Mouse (Mus musculus): ENCODE results near the gene Cbx1. TPM values are rescaled to one million over a fixed set of nuclear protein-coding genes. Genes with fewer than 3 reads are reported as not detected.

Cbx1 gene
- total and polyA plus RNA-seq, 3 experiments, result 8.4 to 36.9 (median 34.8) TPM

DNA sequence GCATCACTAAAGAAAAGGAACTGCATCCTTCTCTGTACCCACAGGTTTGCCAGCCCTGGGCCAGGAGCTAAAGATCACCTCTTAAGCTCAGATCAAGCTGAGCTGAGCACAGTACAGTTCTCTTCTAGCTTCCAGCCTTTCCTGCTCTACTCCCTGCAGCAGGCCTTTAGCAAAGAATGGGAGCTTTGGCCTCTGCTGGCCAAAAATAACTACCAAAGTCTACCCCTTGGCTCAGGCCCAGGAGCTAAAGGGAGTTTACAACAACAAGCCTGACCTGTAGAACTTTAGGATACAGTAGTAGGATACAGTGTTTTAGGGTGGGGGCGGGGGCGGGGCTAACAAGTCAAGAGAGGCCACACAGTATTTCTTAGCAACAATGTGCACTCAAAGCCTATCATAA is 37.6 kb downstream of the Cbx1 start:
- no peak for TF ChIP-seq CTCF (IDR thresholded peaks at IDR 0.05)
- no peak for TF ChIP-seq EP300 (IDR thresholded peaks at IDR 0.05; ENCODE audit: insufficient read depth, low read depth, low read length)
- no peak for TF ChIP-seq POLR2A (IDR thresholded peaks at IDR 0.05; ENCODE audit: insufficient read depth, low read depth, low read length)
- Histone ChIP-seq H3K27ac (peak overlapping the region; percentile 99), H3K27me3 (ENCODE audit: control insufficient read depth, insufficient read depth, low read length) (no peaks in the 10 kb centered on the region), H3K4me1 (ENCODE audit: control insufficient read depth, insufficient read depth, low read length) (peaks cover 23% of the 10 kb centered on the region), H3K4me3 (peak overlapping the region; percentile 83), H3K36me3 (ENCODE audit: control insufficient read depth, insufficient read depth, low read length) (peaks cover 7% of the 10 kb centered on the region), H3K79me2 (replicated peaks; ENCODE audit: control insufficient read depth, insufficient read depth, low read length) (peaks cover 13% of the 10 kb centered on the region), H3K9ac (ENCODE audit: low read depth, low read length) (peak overlapping the region; percentile 55)
- intact Hi-C loops (cut with DNase I), result loop anchor here (5.0 kb wide), 1 partner anchor 141 kb away; no protein-coding TSS in a partner anchor
- DNase-seq, result peak; percentile 49 to 58
- WGBS, result 26% methylated on average over 2 of the region's 2 CpGs

GRCm38 (mm10) chr11:96827062-96827581 is 38.2 kb downstream of the Cbx1 start:
- Histone ChIP-seq H3K36me3 (ENCODE audit: control insufficient read depth, insufficient read depth, low read length) (peaks cover 7% of the 10 kb centered on the region), H3K27ac (peak overlapping the region; percentile 99), H3K4me1 (ENCODE audit: control insufficient read depth, insufficient read depth, low read length) (peaks cover 23% of the 10 kb centered on the region), H3K9ac (ENCODE audit: low read depth, low read length) (peak overlapping the region; percentile 48), H3K79me2 (replicated peaks; ENCODE audit: control insufficient read depth, insufficient read depth, low read length) (peaks cover 13% of the 10 kb centered on the region), H3K27me3 (ENCODE audit: control insufficient read depth, insufficient read depth, low read length) (no peaks in the 10 kb centered on the region), H3K4me3 (peak overlapping the region; percentile 83)
- peak; percentile 27 to 42 for DNase-seq
- TF ChIP-seq EP300 (IDR thresholded peaks at IDR 0.05; ENCODE audit: insufficient read depth, low read depth, low read length) (no peak), POLR2A (IDR thresholded peaks at IDR 0.05; ENCODE audit: insufficient read depth, low read depth, low read length) (no peak), CTCF (IDR thresholded peaks at IDR 0.05) (no peak)
- intact Hi-C loops (cut with DNase I), result loop anchor here (5.0 kb wide), 1 partner anchor 140 kb away; no protein-coding TSS in a partner anchor
- 24% methylated on average over 12 of the region's 12 CpGs for WGBS

- no peaks in the 10 kb centered on the region for H3K27me3 ChIP-seq (ENCODE audit: control insufficient read depth, insufficient read depth, low read length)
- peaks cover 13% of the 10 kb centered on the region for H3K79me2 ChIP-seq (replicated peaks; ENCODE audit: control insufficient read depth, insufficient read depth, low read length)
- peaks cover 7% of the 10 kb centered on the region for H3K36me3 ChIP-seq (ENCODE audit: control insufficient read depth, insufficient read depth, low read length)
- peaks cover 19% of the 10 kb centered on the region for H3K4me1 ChIP-seq (ENCODE audit: control insufficient read depth, insufficient read depth, low read length)
- 9% methylated on average over 9 of the region's 9 CpGs for WGBS
- peak overlapping the region; percentile 83 for H3K4me3 ChIP-seq
- H3K9ac ChIP-seq (ENCODE audit: low read depth, low read length), result peak overlapping the region; percentile 48
- DNase-seq, result peak in 1 of 2 experiments; percentile 45
- TF ChIP-seq CTCF (IDR thresholded peaks at IDR 0.05), result no peak
- no peak for TF ChIP-seq EP300 (IDR thresholded peaks at IDR 0.05; ENCODE audit: insufficient read depth, low read depth, low read length)
- no peak for TF ChIP-seq POLR2A (IDR thresholded peaks at IDR 0.05; ENCODE audit: insufficient read depth, low read depth, low read length)
- intact Hi-C loops (cut with DNase I), result loop anchor here (5.0 kb wide), 1 partner anchor 139 kb away; no protein-coding TSS in a partner anchor
- peak overlapping the region; percentile 99 for H3K27ac ChIP-seq
Observed at GRCm38 (mm10) chr11:96827917-96828316, 39.0 kb downstream of the Cbx1 start.

DNA sequence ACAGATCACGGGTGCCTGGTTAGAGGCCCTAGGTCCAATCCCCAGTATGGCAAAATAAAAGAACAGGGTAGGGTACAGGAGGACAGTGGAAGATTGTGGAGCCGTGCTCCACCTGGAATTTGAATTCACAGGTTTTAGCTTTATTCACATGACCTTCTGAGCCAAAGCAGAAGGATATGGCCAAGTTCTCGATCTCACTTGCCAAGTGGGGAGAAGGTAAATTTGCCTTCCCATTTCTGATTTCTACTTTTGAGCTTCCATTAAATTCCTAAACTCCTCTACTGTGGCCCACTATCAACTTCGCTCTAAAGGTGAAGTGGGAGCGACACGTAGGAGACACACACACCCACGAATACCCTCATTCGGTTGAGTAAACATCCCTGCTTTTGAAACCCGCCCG is 40.0 kb downstream of the Cbx1 start:
- TF ChIP-seq EP300 (IDR thresholded peaks at IDR 0.05; ENCODE audit: insufficient read depth, low read depth, low read length) (no peak), POLR2A (IDR thresholded peaks at IDR 0.05; ENCODE audit: insufficient read depth, low read depth, low read length) (no peak), CTCF (IDR thresholded peaks at IDR 0.05) (no peak)
- H3K4me3 ChIP-seq, result peak overlapping the region; percentile 83
- DNase-seq, result peak in 1 of 2 experiments; percentile 23
- peaks cover 16% of the 10 kb centered on the region for H3K4me1 ChIP-seq (ENCODE audit: control insufficient read depth, insufficient read depth, low read length)
- peak overlapping the region; percentile 95 for H3K9ac ChIP-seq (ENCODE audit: low read depth, low read length)
- H3K79me2 ChIP-seq (replicated peaks; ENCODE audit: control insufficient read depth, insufficient read depth, low read length), result peaks cover 7% of the 10 kb centered on the region
- intact Hi-C loops (cut with DNase I), result loop anchor here (5.0 kb wide), 1 partner anchor 138 kb away; no protein-coding TSS in a partner anchor
- WGBS, result under 1% methylated on average over 10 of the region's 10 CpGs
- peaks cover 7% of the 10 kb centered on the region for H3K36me3 ChIP-seq (ENCODE audit: control insufficient read depth, insufficient read depth, low read length)
- peak overlapping the region; percentile 99 for H3K27ac ChIP-seq
- H3K27me3 ChIP-seq (ENCODE audit: control insufficient read depth, insufficient read depth, low read length), result no peaks in the 10 kb centered on the region

DNA sequence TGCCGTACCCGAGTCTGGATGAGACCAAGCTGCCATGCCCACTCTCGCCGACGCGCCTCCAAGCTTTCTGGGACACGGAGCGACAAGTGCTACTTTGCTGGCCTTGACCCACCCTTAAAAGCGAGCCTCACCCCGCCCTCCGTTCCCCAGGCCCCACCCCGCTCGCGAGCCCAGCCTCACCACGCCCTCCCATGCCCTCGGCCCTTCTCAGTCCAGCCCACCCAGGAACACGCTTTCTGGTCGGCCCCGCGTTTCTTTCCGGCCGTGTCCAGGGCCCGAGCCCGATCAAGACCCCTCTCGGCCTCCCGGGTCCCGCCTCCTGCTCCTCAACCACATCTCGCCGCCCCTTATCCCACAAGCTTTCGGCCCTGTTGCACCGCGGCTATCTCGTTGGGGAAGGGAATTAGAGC is 40.5 kb downstream of the Cbx1 start:
- H3K36me3 ChIP-seq (ENCODE audit: control insufficient read depth, insufficient read depth, low read length), result peaks cover 7% of the 10 kb centered on the region
- intact Hi-C loops (cut with DNase I), result loop anchor here (5.0 kb wide), 1 partner anchor 138 kb away; no protein-coding TSS in a partner anchor
- peak; percentile 90 to 93 for DNase-seq
- TF ChIP-seq POLR2A (IDR thresholded peaks at IDR 0.05; ENCODE audit: insufficient read depth, low read depth, low read length), result peak; percentile 98
- TF ChIP-seq EP300 (IDR thresholded peaks at IDR 0.05; ENCODE audit: insufficient read depth, low read depth, low read length), result peak; percentile 69; the same call in 1 of the 2 replicates
- peak; percentile 49 for TF ChIP-seq CTCF (IDR thresholded peaks at IDR 0.05)
- under 1% methylated on average over 33 of the region's 33 CpGs for WGBS
- H3K79me2 ChIP-seq (replicated peaks; ENCODE audit: control insufficient read depth, insufficient read depth, low read length), result peaks cover 5% of the 10 kb centered on the region; the same call in 1 of the 2 replicates
- peaks cover 14% of the 10 kb centered on the region for H3K4me1 ChIP-seq (ENCODE audit: control insufficient read depth, insufficient read depth, low read length)
- H3K27me3 ChIP-seq (ENCODE audit: control insufficient read depth, insufficient read depth, low read length), result no peaks in the 10 kb centered on the region
- H3K27ac ChIP-seq, result peak overlapping the region; percentile 99
- peak overlapping the region; percentile 83 for H3K4me3 ChIP-seq
- H3K9ac ChIP-seq (ENCODE audit: low read depth, low read length), result peak overlapping the region; percentile 95
